In the genomic region with DNA sequence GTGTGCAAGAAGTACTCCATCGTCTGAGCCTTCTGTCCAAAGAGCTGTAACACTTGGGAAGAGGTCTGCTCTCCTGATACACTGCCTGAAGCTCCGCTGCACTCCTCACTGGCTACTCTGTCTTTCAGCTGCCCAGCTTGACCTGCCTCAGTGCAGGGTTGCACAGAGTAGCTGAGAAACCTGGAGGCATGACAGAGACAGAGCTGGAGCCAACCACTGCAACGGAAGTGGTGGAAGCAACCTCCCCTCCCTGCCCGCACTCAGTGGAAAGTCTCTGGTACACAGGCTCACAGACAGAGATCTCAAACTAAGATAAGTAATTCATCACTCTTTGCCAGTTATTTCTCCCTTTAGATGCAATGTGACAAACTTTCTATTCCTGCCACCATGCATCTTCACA, we compare ENCODE assay signal across 27 mouse cellular contexts.
DNase-seq lines count a peak whose midpoint lies in the region; ATAC-seq and TF ChIP-seq lines count a peak whose summit lies in the region.
"Had no signal": no experiment of that assay in that cellular context is flagged by ENCODE, and none has a peak within 500 bp of the region (broad histone marks: within the 10 kb centered on the region; RNA-seq: fewer than 3 reads in every experiment).

No protein-coding gene starts in this region.

- no peak for TF ChIP-seq POLR2A in thymus, adult 2 months (IDR thresholded peaks at IDR 0.05; ENCODE audit: control insufficient read depth, extremely low read depth, insufficient read depth, low read length, poor library complexity)

- no peak for TF ChIP-seq CTCF in thymus, adult 2 months (IDR thresholded peaks at IDR 0.05; ENCODE audit: borderline replicate concordance, control insufficient read depth, extremely low read depth, insufficient read depth, low read length, poor library complexity)

- peak; percentile 79; the same call in 1 of the 2 replicates for ATAC-seq in common myeloid progenitor, adult 5-6 weeks (replicated peaks; ENCODE audit: low read depth, poor library complexity, severe bottlenecking)
- ATAC-seq: forebrain, embryonic 14.5 days; hindbrain, embryonic 16.5 days; intestine, embryonic 16.5 days had no signal

- H3K4me3 ChIP-seq in thymus, adult 2 months (ENCODE audit: control insufficient read depth, insufficient read depth, low read length) = no peak overlapping the region
- H3K4me3 ChIP-seq: heart, adult 2 months; heart, embryonic 12.5 days; liver, embryonic 13.5 days had no signal

- WGBS in thymus, adult 2 months = 65% methylated on average over 4 of the region's 4 CpGs

- no peaks in the 10 kb centered on the region for H3K27me3 ChIP-seq in thymus, adult 2 months (ENCODE audit: control insufficient read depth, insufficient read depth, low read length)
- H3K27me3 ChIP-seq: heart, embryonic 12.5 days; liver, embryonic 13.5 days had no signal

- no peaks in the 10 kb centered on the region for H3K36me3 ChIP-seq in thymus, adult 2 months (ENCODE audit: control insufficient read depth, insufficient read depth, low read length)
- H3K36me3 ChIP-seq: heart, embryonic 12.5 days; liver, embryonic 13.5 days had no signal

- DNase-seq in thymus, postnatal 0 days (ENCODE audit: low spot score) = peak; percentile 52
- no peak for DNase-seq in thymus, adult 2 months
- peak; percentile 63 for DNase-seq in CD4-positive, CD25-positive, alpha-beta regulatory T cell, adult 2 months (ENCODE audit: low read depth, low spot score)
- peak; percentile 45 for DNase-seq in naive thymus-derived CD4-positive, alpha-beta T cell, adult 2 months (ENCODE audit: low read depth)
- no peak for DNase-seq in adrenal gland, postnatal 25 days
- no peak for DNase-seq in testis, postnatal 14 days (ENCODE audit: low spot score)
- DNase-seq: adrenal gland, postnatal 36 days; cerebellum, adult 18-20 months; cerebellum, postnatal 10 days; gastrocnemius, postnatal 25 days; heart, adult 2 months; heart, postnatal 10 days; kidney, adult 8-10 months; kidney, postnatal 4 days; layer of hippocampus, postnatal 36 days; left cerebral cortex, postnatal 4 days; liver, embryonic 13.5 days; lung, adult 2 months; lung, postnatal 10 days; retina, postnatal 1 day; right cerebral cortex, postnatal 14 days had no signal

- no peak overlapping the region for H3K27ac ChIP-seq in thymus, adult 2 months (ENCODE audit: control insufficient read depth, insufficient read depth, low read length)
- H3K27ac ChIP-seq: heart, adult 2 months; kidney, postnatal 0 days; liver, embryonic 13.5 days had no signal

- H3K4me1 ChIP-seq in thymus, adult 2 months (replicated peaks; ENCODE audit: control insufficient read depth, insufficient read depth, low read length) = no peaks in the 10 kb centered on the region
- H3K4me1 ChIP-seq: heart, embryonic 12.5 days; liver, embryonic 13.5 days had no signal

Comparison
In these comparisons a context has a peak if more than half of its experiments do, and no peak if none do; other contexts are left out.
1. DNase-seq: peak in thymus, postnatal 0 days (single experiment), CD4-positive, CD25-positive, alpha-beta regulatory T cell, adult 2 months (single experiment) and naive thymus-derived CD4-positive, alpha-beta T cell, adult 2 months (single experiment); none in thymus, adult 2 months (single experiment), adrenal gland, postnatal 25 days (single experiment) and testis, postnatal 14 days (single experiment).